Mouse (Mus musculus): ENCODE results near the gene Spata6. TPM values are rescaled to one million over a fixed set of nuclear protein-coding genes. Genes with fewer than 3 reads are reported as not detected.
A peak's percentile ranks its signal among the peaks of the same experiment; 100 is the strongest.

The Spata6 gene
- polyA plus RNA-seq, 1 experiment from 2014 or later = 33.2 TPM

- Histone ChIP-seq H3K36me3 (ENCODE audit: insufficient read depth, low read length) (no peaks in the 10 kb centered on the region), H3K4me3 (replicated peaks; ENCODE audit: low read depth, low read length) (no peak overlapping the region), H3K4me1 (replicated peaks; ENCODE audit: insufficient read depth, low read length) (no peaks in the 10 kb centered on the region), H3K27me3 (ENCODE audit: insufficient read depth, low read length) (no peaks in the 10 kb centered on the region), H3K9ac (ENCODE audit: low read depth, low read length) (no peak overlapping the region), H3K27ac (no peak overlapping the region), H3K9me3 (replicated peaks; ENCODE audit: low read length) (no peaks in the 10 kb centered on the region), H3K4me2 (ENCODE audit: low read length) (no peak overlapping the region)
- DNase-seq (ENCODE audit: low spot score) = no peak
- TF ChIP-seq CTCF (IDR thresholded peaks at IDR 0.05; ENCODE audit: low read depth) = no peak
- no peak for ATAC-seq (replicated peaks; ENCODE audit: low FRiP score, low read depth)
- 53% methylated on average over 5 of the region's 5 CpGs for whole genome bisulfite sequencing
Measured at GRCm38 (mm10) chr4:111683843-111684242, 35.9 kb upstream of the Spata6 start.

DNA sequence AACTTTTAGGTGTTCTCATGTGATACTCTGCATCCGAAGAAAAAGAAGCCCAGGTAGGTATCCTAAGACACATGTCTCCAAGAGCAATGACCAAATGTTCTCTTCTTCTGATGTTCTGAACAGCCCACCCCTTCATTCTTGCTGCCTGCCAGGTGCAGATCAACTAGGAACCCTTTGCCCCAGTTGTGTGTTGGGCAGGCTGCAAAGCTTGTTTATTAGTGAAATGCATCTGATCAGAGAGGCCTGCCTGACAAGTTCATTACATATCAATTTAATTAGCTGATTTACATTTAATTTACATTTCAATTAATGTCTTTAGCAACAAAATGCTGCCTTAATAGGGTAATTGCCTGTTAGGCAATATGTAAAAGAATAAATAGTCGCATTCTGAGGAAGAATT, 33.8 kb upstream of the Spata6 start:
- Histone ChIP-seq H3K27me3 (ENCODE audit: insufficient read depth, low read length) (no peaks in the 10 kb centered on the region), H3K9me3 (replicated peaks; ENCODE audit: low read length) (no peaks in the 10 kb centered on the region), H3K4me1 (replicated peaks; ENCODE audit: insufficient read depth, low read length) (no peaks in the 10 kb centered on the region), H3K9ac (ENCODE audit: low read depth, low read length) (no peak overlapping the region), H3K4me3 (replicated peaks; ENCODE audit: low read depth, low read length) (no peak overlapping the region), H3K4me2 (ENCODE audit: low read length) (no peak overlapping the region), H3K27ac (no peak overlapping the region), H3K36me3 (ENCODE audit: insufficient read depth, low read length) (no peaks in the 10 kb centered on the region)
- ATAC-seq (replicated peaks; ENCODE audit: low FRiP score, low read depth) = no peak
- WGBS = 87% methylated on average over 2 of the region's 2 CpGs
- DNase-seq (ENCODE audit: low spot score) = no peak
- no peak for TF ChIP-seq CTCF (IDR thresholded peaks at IDR 0.05; ENCODE audit: low read depth)

- Histone ChIP-seq H3K36me3 (ENCODE audit: insufficient read depth, low read length) (no peaks in the 10 kb centered on the region), H3K27ac (no peak overlapping the region), H3K4me1 (replicated peaks; ENCODE audit: insufficient read depth, low read length) (no peaks in the 10 kb centered on the region), H3K27me3 (ENCODE audit: insufficient read depth, low read length) (no peaks in the 10 kb centered on the region), H3K4me3 (replicated peaks; ENCODE audit: low read depth, low read length) (no peak overlapping the region), H3K9ac (ENCODE audit: low read depth, low read length) (no peak overlapping the region), H3K9me3 (replicated peaks; ENCODE audit: low read length) (no peaks in the 10 kb centered on the region), H3K4me2 (ENCODE audit: low read length) (peak overlapping the region; percentile 48; the same call in 1 of the 2 replicates)
- WGBS = 5% methylated on average over 9 of the region's 9 CpGs
- ATAC-seq (replicated peaks; ENCODE audit: low FRiP score, low read depth) = peak; percentile 65; the same call in 1 of the 2 replicates
- peak; percentile 85 for DNase-seq (ENCODE audit: low spot score)
- peak; percentile 82 for TF ChIP-seq CTCF (IDR thresholded peaks at IDR 0.05; ENCODE audit: low read depth)
Measured at GRCm38 (mm10) chr4:111686951-111687350, 32.8 kb upstream of the Spata6 start.

DNA sequence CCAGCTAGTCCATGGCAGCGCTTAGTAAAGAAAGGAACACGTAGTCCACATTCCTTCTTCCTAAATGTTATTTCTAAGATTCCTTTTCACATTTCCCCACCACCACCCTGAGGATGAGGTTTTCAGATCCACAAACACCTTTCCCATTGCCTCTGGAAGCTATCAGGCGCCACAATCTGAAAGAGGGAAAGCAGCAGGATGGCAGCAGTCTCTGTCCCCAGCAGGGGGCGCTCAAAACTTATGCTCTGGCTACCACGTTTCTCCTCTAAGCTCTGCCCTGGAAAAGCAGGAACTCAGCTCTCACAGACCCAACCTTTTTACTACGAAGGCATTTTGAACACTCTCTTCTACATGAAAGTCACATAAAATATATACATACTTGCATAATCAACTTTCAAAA, 32.2 kb upstream of the Spata6 start:
- Histone ChIP-seq H3K27me3 (ENCODE audit: insufficient read depth, low read length) (no peaks in the 10 kb centered on the region), H3K9ac (ENCODE audit: low read depth, low read length) (no peak overlapping the region), H3K4me2 (ENCODE audit: low read length) (peak overlapping the region; percentile 48), H3K4me1 (replicated peaks; ENCODE audit: insufficient read depth, low read length) (no peaks in the 10 kb centered on the region), H3K36me3 (ENCODE audit: insufficient read depth, low read length) (no peaks in the 10 kb centered on the region), H3K27ac (no peak overlapping the region), H3K4me3 (replicated peaks; ENCODE audit: low read depth, low read length) (peak overlapping the region; percentile 7; the same call in 1 of the 2 replicates), H3K9me3 (replicated peaks; ENCODE audit: low read length) (no peaks in the 10 kb centered on the region)
- no peak for ATAC-seq (replicated peaks; ENCODE audit: low FRiP score, low read depth)
- WGBS = 11% methylated on average over 6 of the region's 6 CpGs
- peak; percentile 90 for DNase-seq (ENCODE audit: low spot score)
- peak; percentile 88 for TF ChIP-seq CTCF (IDR thresholded peaks at IDR 0.05; ENCODE audit: low read depth)

- Histone ChIP-seq H3K4me1 (replicated peaks; ENCODE audit: insufficient read depth, low read length) (no peaks in the 10 kb centered on the region), H3K4me3 (replicated peaks; ENCODE audit: low read depth, low read length) (no peak overlapping the region), H3K9ac (ENCODE audit: low read depth, low read length) (no peak overlapping the region), H3K9me3 (replicated peaks; ENCODE audit: low read length) (no peaks in the 10 kb centered on the region), H3K27me3 (ENCODE audit: insufficient read depth, low read length) (no peaks in the 10 kb centered on the region), H3K4me2 (ENCODE audit: low read length) (no peak overlapping the region), H3K36me3 (ENCODE audit: insufficient read depth, low read length) (no peaks in the 10 kb centered on the region), H3K27ac (no peak overlapping the region)
- ATAC-seq (replicated peaks; ENCODE audit: low FRiP score, low read depth) (no peak), DNase-seq (ENCODE audit: low spot score) (peak; percentile 36)
- no peak for TF ChIP-seq CTCF (IDR thresholded peaks at IDR 0.05; ENCODE audit: low read depth)
- WGBS = 52% methylated on average over 5 of the region's 5 CpGs
Measured at GRCm38 (mm10) chr4:111691057-111691543, 28.7 kb upstream of the Spata6 start.

- H3K9me3 ChIP-seq (replicated peaks; ENCODE audit: low read length) = no peaks in the 10 kb centered on the region
- H3K4me1 ChIP-seq (replicated peaks; ENCODE audit: insufficient read depth, low read length) = no peaks in the 10 kb centered on the region
- no peaks in the 10 kb centered on the region for H3K27me3 ChIP-seq (ENCODE audit: insufficient read depth, low read length)
- H3K4me2 ChIP-seq (ENCODE audit: low read length) = no peak overlapping the region
- WGBS = 64% methylated on average over 1 of the region's 1 CpGs
- DNase-seq (ENCODE audit: low spot score) (no peak), ATAC-seq (replicated peaks; ENCODE audit: low FRiP score, low read depth) (no peak)
- no peak for TF ChIP-seq CTCF (IDR thresholded peaks at IDR 0.05; ENCODE audit: low read depth)
- no peak overlapping the region for H3K9ac ChIP-seq (ENCODE audit: low read depth, low read length)
- 0 out of 2 replicates have a peak overlapping the region, but pooled peaks have one; percentile 5 for H3K27ac ChIP-seq
- H3K4me3 ChIP-seq (replicated peaks; ENCODE audit: low read depth, low read length) = no peak overlapping the region
- H3K36me3 ChIP-seq (ENCODE audit: insufficient read depth, low read length) = no peaks in the 10 kb centered on the region
Measured at GRCm38 (mm10) chr4:111701381-111701780, 18.4 kb upstream of the Spata6 start.

DNA sequence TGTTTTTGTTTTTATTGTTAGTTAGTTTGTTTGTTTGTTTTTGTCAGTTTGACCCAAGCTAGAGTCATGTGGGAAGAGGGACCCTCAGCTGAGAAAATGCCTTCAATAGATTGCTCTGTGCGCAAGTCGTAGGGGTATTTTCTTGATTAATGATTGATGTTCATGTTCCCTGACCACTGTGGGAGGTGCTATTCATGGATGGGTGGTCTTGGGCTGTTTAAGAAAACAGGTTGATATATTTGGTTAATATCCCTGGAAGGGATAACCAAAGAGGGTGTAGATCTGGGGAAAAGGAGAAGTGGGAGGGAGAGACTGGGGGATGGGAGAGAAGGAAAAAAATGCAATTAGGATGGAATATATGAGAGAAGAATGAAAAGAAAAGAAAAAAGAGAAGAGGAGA, 15.7 kb upstream of the Spata6 start:
- no peaks in the 10 kb centered on the region for H3K36me3 ChIP-seq (ENCODE audit: insufficient read depth, low read length)
- H3K4me2 ChIP-seq (ENCODE audit: low read length) = no peak overlapping the region
- WGBS = 35% methylated on average over 2 of the region's 2 CpGs
- H3K9me3 ChIP-seq (replicated peaks; ENCODE audit: low read length) = no peaks in the 10 kb centered on the region
- no peak for TF ChIP-seq CTCF (IDR thresholded peaks at IDR 0.05; ENCODE audit: low read depth)
- H3K4me1 ChIP-seq (replicated peaks; ENCODE audit: insufficient read depth, low read length) = no peaks in the 10 kb centered on the region
- DNase-seq (ENCODE audit: low spot score) = peak; percentile 31
- no peak overlapping the region for H3K27ac ChIP-seq
- no peaks in the 10 kb centered on the region for H3K27me3 ChIP-seq (ENCODE audit: insufficient read depth, low read length)
- no peak overlapping the region for H3K9ac ChIP-seq (ENCODE audit: low read depth, low read length)
- H3K4me3 ChIP-seq (replicated peaks; ENCODE audit: low read depth, low read length) = no peak overlapping the region
- ATAC-seq (replicated peaks; ENCODE audit: low FRiP score, low read depth) = peak; percentile 75
